Comparison of ENCODE assay signal across 13 mouse cellular contexts in the genomic region with DNA sequence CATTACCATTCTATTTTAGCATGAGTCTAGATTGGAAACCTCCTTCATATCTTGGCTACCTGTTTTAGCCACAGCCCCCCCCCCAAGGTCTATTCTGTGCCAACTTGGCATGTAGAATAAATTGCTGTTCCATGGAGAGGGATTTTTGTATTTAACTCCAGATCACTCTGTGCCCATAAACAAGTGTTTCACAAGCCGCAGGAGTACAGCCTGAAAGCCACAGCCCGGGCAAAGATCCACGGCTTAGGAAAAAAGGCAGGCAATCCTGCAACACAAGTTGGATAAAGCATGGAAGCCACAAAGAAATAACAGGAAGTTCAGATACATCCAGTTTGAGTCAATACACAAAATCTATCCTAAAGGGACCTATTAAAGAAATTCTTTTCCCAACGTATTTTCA. TPM values are rescaled to one million over a fixed set of nuclear protein-coding genes. Genes with fewer than 3 reads are reported as not detected.
DNase-seq lines count a peak whose midpoint lies in the region; ATAC-seq and TF ChIP-seq lines count a peak whose summit lies in the region.
"Had no signal": no experiment of that assay in that cellular context is flagged by ENCODE, and none has a peak within 500 bp of the region (broad histone marks: within the 10 kb centered on the region; RNA-seq: fewer than 3 reads in every experiment).

No protein-coding gene starts in this region.

- no peaks in the 10 kb centered on the region for H3K27me3 ChIP-seq in kidney, embryonic 16.5 days (ENCODE audit: insufficient read depth, low read length)

- ATAC-seq in kidney, embryonic 16.5 days (ENCODE audit: low FRiP score, low TSS enrichment) = no peak
- ATAC-seq: forebrain, embryonic 14.5 days; intestine, embryonic 16.5 days had no signal

- no peaks in the 10 kb centered on the region for H3K9me3 ChIP-seq in kidney, embryonic 16.5 days (ENCODE audit: low read length)

- no peak overlapping the region for H3K4me2 ChIP-seq in kidney, embryonic 16.5 days (replicated peaks; ENCODE audit: low read depth, low read length)
- H3K4me2 ChIP-seq: lung, embryonic 14.5 days had no signal

- peak overlapping the region; percentile 7; the same call in 1 of the 2 replicates for H3K4me3 ChIP-seq in gastrocnemius, adult 2 months
- no peak overlapping the region for H3K4me3 ChIP-seq in kidney, embryonic 16.5 days (ENCODE audit: low read length)
- H3K4me3 ChIP-seq: left cerebral cortex, adult 2 months had no signal

- peak overlapping the region; percentile 91 for H3K27ac ChIP-seq in gastrocnemius, adult 2 months
- no peak overlapping the region for H3K27ac ChIP-seq in kidney, embryonic 16.5 days (ENCODE audit: low read length)
- H3K27ac ChIP-seq: left cerebral cortex, adult 2 months; stomach, postnatal 0 days had no signal

- H3K4me1 ChIP-seq in kidney, embryonic 16.5 days (ENCODE audit: insufficient read depth, low read length) = 0 out of 2 replicates have a peak, but pooled peaks cover 3% of the 10 kb centered on the region

- no peak for TF ChIP-seq CTCF in gastrocnemius, adult 2 months (IDR thresholded peaks at IDR 0.05)

- intact Hi-C loops in gastrocnemius, adult 2 months (cut with DNase I) = loop anchor here (1.0 kb wide), 1 partner anchor 42 kb away; the partner anchor contains the start of gene Ppp1r12b
- intact Hi-C loops in heart, postnatal 36 days (cut with DNase I) = loop anchor here (5.0 kb wide), 1 partner anchor 39 kb away; no protein-coding TSS in a partner anchor

- DNase-seq in cerebellum, adult 11-12 months = peak; percentile 31
- DNase-seq in cerebellum, adult 11 months = no peak
- peak; percentile 32 for DNase-seq in lung, postnatal 25 days (ENCODE audit: low spot score)
- no peak for DNase-seq in lung, postnatal 10 days
- DNase-seq in gastrocnemius, adult 2 months = peak; percentile 90
- peak; percentile 43 to 47 for DNase-seq in heart, postnatal 36 days
- DNase-seq in spleen, postnatal 10 days (ENCODE audit: low spot score in 2 of 2) = no peak
- DNase-seq: lung, embryonic 14.5 days had no signal

- H3K36me3 ChIP-seq in kidney, embryonic 16.5 days (ENCODE audit: insufficient read depth, low read length) = no peaks in the 10 kb centered on the region

- WGBS in kidney, embryonic 16.5 days = 90% methylated on average over 4 of the region's 4 CpGs

- H3K9ac ChIP-seq in kidney, embryonic 16.5 days (replicated peaks; ENCODE audit: low read length) = no peak overlapping the region
- H3K9ac ChIP-seq: lung, embryonic 14.5 days had no signal

RNA-seq across cellular contexts. Expression of gene Ppp1r12b, which starts 42.2 kb away (rescaled TPM):
- 100 to 1,000 TPM; 172 to 212 TPM for total RNA-seq in gastrocnemius, adult 2 months (2021)
- total RNA-seq in heart, postnatal 36 days (2021) = 100 to 1,000 TPM; 150 to 160 TPM
- polyA plus RNA-seq in kidney, embryonic 16.5 days (2015; fragmentation: Nextera tagmentation; extraction: Ambion mirVana) = 5.4 and 6.1 TPM in 2 replicates

RNA-seq across cellular contexts. Expression of gene Ube2t, which starts 48.8 kb away (rescaled TPM):
- 10 to 100 TPM in 1 of 2 experiments, 1 to 10 TPM in 1; 4.3 to 11.4 TPM for total RNA-seq in gastrocnemius, adult 2 months (2021)
- 1 to 10 TPM; 7.2 to 7.3 TPM for total RNA-seq in heart, postnatal 36 days (2021)
- 39.7 and 40.2 TPM in 2 replicates for polyA plus RNA-seq in kidney, embryonic 16.5 days (2015; fragmentation: Nextera tagmentation; extraction: Ambion mirVana)

Comparison
In these comparisons a context has a peak if more than half of its experiments do, and no peak if none do; other contexts are left out.
1. DNase-seq: peak in cerebellum, adult 11-12 months (single experiment), lung, postnatal 25 days (single experiment), gastrocnemius, adult 2 months (single experiment) and heart, postnatal 36 days (2 of 2); none in cerebellum, adult 11 months (single experiment), lung, postnatal 10 days (single experiment) and spleen, postnatal 10 days (0 of 2).